Mouse (Mus musculus): Measurements from ENCODE around the gene Klc2.
"Not testable (repeated sequence)": the region's sequence is repeated elsewhere in the genome, so short reads cannot be mapped to it uniquely, and the experiment has no call there.

Klc2 gene

DNA sequence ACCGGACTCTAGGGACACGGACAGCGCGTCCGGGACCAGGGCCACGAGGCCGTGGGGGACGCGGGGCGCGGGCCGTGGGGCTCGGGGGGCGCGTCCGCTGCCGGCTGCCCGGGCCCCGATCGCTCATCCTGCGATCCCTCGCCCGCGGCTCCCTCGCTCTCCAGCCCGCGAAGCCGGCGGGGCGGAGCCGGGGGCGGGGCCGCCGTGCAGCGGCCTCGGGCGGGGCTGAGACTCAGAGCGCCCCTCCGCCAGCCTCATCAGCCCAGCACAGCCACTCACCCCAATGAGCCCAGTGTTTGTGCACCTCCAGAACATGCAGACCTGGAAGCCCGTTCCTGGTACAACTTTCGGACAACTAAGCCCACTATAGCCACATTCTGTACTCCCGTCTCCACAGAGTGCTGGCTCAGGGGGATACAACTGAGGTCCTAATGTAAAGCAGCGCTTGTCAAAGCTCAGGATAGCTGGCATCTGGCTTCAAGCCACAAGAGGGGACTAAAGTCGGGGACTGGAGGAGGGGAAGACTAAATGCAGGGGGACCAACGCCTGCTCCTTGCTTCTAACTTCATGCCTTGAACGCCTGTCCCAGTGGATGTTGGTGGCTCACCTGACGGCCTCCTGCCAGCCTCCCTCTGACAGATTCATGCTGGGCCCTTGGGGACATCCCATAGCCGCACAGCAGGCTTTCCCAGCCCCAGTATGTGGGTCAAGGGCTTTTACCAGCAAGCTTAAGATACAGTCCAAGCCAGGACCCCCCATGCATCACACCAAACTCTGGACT is 19.8 kb downstream of the Klc2 start, which contains the start of gene Cnih2:
Cnih2 (minus strand) TSS at position 159 of the 781 bp plus-strand sequence.
- DNase-seq, result peak; percentile 75

- no peak for DNase-seq
These were observed 20.6 kb downstream of the Klc2 start for GRCm38 (mm10) chr19:5097521-5098362.

GRCm38 (mm10) chr19:5095887-5096474 is 22.4 kb downstream of the Klc2 start:
- DNase-seq, result no peak

DNA sequence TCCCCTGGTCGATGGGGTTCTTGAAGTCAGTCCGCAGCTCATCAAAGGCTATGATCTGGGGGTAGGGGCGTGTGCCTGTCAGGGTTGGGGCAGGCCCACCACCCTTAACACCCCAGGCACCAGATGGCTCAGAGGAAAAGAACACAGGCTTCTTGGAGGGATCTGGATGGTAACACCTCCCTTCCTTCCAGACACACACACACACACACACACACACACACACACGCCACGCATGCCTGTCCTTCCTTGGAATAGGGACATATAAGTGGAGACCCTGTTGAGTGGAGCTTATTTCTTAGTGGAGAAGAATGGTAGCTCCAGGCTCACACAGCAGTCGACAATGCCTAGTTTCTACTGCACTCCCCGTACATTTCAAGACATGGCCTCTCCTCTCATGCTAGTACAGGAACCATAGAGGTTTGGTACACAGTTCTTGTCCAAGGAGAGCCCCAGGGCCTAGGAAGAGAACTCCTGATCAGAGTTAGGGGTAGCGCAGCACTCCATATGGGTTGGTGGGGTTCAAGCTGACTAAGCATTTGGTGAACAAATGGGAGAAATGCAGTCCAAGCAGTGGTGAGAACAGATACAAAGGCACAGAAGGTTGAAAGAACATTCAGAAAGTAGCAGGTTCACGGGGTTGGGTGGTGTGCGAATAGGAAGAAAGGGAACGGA is 23.5 kb downstream of the Klc2 start:
- DNase-seq, result no peak

DNA sequence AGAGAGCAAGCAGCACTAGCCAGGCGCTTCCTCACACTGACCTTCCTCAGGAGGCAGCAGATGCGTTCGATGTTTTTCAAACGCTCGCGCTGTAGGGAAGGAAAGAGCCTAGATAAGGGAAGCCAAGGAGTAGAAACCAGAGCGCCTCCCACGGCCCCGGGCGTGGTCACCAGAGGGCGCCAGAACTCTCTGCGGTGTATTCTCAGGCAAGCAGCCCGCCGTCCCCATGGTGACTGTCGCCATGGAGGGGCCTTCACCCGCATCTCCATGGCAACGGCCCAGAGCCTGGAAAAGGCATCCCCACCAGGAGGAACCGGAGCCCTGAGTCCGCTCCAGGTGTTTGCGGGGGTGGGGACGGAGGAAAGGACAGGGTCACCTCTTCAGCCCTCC is 24.1 kb downstream of the Klc2 start:
- peak; percentile 99 for DNase-seq

DNA sequence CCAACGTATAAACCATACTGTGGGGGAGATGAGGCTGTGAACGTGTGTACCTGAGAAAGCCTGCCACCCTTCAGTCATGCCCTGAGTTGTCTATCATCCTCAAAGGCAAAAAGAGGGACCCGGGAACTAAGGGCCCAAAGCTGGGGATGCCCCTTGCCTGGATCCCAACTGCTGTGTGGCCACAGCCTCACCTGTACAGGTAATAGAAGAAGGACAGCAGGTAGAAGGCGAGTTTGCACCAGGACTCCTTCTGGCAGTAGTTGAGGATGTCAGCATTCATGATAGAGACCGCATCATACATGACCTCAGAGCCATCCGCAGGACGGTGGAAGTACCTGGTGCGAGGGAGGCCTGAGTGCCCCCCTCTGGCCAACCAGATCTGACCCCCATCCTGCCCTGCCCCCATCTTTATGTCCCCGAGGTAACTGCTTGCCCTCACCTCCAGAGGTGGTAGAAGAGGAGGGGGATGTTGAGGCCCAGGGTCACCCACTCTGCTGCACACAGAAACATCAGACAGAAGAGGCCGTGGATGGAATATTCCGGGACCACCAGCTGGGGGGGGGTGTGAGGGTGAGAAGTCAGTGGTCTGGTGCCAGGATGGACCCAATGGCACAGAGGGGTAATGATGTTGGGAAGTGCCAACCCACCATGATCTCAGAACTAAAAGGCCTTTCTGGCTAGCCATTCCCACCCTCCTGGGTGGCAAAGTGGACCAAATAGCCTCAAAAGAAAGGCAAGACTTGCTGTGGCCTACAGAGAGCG is 24.7 kb downstream of the Klc2 start:
- no peak for DNase-seq

DNA sequence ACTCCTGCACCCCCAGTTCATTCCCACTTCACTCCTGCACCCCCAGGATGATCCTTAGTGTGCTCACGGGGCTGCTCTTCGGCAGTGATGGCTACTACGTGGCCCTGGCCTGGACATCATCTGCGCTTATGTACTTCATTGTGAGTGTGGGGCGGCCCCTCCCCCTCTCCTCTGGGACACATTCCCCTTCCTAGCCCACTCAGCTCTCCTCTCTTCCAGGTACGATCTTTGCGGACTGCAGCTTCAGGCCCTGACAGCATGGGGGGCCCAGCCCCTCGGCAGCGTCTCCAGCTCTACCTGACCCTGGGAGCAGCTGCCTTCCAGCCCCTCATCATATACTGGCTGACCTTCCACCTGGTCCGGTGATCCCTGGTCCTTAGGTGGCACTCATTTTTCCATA is 26.3 kb downstream of the Klc2 start:
- DNase-seq, result no peak

DNA sequence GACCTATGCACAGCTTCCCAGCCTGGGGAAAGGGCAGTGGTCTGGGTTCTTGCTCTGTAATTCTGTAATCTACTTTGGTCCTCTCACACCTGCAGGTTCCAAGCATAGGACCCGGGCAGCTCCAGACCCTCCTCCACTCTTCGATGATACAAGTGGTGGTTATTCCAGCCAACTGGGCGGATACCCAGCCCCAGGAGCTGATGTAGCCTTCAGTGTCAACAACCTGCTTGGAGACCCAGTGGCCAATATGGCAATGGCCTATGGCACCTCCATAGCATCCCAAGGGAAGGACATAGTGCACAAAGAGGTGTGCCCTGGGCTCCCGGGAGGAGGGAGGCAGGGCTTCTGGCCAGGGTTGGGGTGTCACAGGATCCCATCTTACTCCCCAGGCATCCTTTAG is 29.0 kb downstream of the Klc2 start:
- no peak for DNase-seq

GRCm38 (mm10) chr19:5087884-5088728 is 30.3 kb downstream of the Klc2 start, which contains the start of gene Yif1a:
TSS of gene Yif1a (plus strand) at chr19:5088538.
- DNase-seq, result peak; percentile 87

GRCm38 (mm10) chr19:5086533-5086932 is 31.8 kb downstream of the Klc2 start:
- not testable (repeated sequence) for DNase-seq

- no peak for DNase-seq
These were observed 33.1 kb downstream of the Klc2 start, which contains the start of gene Tmem151a for GRCm38 (mm10) chr19:5085145-5085863. TSS of gene Tmem151a (minus strand) at chr19:5085531.

GRCm38 (mm10) chr19:5084834-5085144 is 33.6 kb downstream of the Klc2 start:
- DNase-seq, result no peak

GRCm38 (mm10) chr19:5083961-5084833 is 34.2 kb downstream of the Klc2 start:
- no peak for DNase-seq

DNA sequence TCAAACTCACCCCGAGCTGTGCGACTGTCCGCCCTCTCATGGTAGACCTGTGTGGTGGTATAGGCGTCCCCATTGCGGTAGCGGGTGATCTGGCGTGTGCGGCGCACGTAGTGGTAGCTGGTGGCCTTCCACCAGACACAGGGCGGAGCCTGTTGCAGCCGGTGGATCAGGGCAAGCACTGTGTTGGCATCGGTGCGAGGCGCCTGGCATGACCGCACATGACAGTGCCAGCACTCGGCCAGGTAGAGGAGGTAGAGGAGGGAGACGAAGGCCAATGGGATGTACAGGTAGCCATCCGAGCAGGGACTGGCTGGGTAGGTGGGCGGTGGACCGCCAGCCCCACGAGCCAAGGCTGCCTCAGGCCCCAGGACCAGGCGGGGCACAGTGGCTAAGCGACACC is 35.8 kb downstream of the Klc2 start:
- DNase-seq, result no peak

- no peak for DNase-seq
These were observed 36.4 kb downstream of the Klc2 start for GRCm38 (mm10) chr19:5082005-5082404.

- DNase-seq, result no peak
These were observed 39.1 kb downstream of the Klc2 start for GRCm38 (mm10) chr19:5079279-5079678.

DNA sequence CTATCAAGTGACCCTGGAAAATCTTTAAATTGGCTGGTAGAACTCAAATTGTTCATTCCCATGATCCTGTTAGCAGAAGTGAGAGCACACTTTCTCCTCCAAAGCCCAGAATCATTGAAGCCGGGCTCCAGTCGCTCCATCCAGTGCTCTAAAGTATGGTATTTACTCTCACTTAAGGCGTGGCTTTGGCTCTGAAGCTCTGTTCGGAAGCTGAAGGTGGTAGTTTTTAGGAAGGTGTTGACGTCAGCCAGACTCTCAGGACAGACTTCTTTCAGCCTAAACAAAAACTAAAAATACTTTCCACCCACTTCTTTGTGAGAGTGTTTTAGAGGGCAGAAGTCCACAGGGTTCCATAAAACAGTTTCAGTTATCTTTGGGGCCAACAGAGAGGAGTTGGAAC is 44.8 kb downstream of the Klc2 start:
- DNase-seq, result no peak

DNA sequence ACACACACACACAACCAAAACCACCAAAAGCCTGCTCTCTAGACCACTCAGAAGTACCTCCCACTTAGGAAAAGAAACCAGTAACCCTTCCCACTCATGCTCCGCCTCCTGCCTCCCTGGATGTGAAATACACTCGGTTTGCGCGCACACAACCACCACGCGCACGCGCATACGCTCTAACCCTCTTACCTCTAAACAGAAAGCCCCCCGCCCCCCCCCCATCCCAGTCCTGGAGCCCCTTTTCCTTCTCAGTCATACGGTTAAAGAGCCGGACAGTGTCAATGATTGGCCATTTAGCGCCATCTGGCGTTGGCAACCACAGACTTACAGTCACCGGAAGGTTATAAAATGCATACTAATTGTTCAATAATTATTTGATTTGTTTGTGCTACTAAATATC is 45.3 kb downstream of the Klc2 start:
- peak; percentile 64 for DNase-seq

- DNase-seq, result no peak
These were observed 45.9 kb downstream of the Klc2 start for GRCm38 (mm10) chr19:5072389-5073019.

Data from right cerebral cortex, postnatal 14 days (tissue).